Mouse (Mus musculus) gastrocnemius, postnatal 4 days (tissue): ENCODE measurements around the gene Ano1. TPM values are rescaled to one million over a fixed set of nuclear protein-coding genes. Genes with fewer than 3 reads are reported as not detected.

Experiments used
- DNase-seq, 2 experiments: peaks; one replicate each; pipeline ENCODE4 v3.0.0; 2021 to 2022; ENCODE audit warnings: low spot score in 2 of 2, mixed read lengths in 2 of 2
- total RNA-seq, 2 experiments: library from RNA; stranded (reverse); gene quantifications; 2 replicates each; pipeline ENCODE4 v1.2.3; 2021

Ano1 gene
- total RNA-seq, 2 experiments from 2014 or later, result 10.2 to 10.6 TPM

- DNase-seq, result no peak
Measured at GRCm38 (mm10) chr7:144719956-144720355, 31.8 kb downstream of the Ano1 start.

GRCm38 (mm10) chr7:144717736-144718135 is 34.0 kb downstream of the Ano1 start:
- DNase-seq, result no peak

- DNase-seq, result no peak
Measured at GRCm38 (mm10) chr7:144697870-144698269, 53.9 kb downstream of the Ano1 start.

GRCm38 (mm10) chr7:144696764-144697704 is 54.7 kb downstream of the Ano1 start:
- no peak for DNase-seq

GRCm38 (mm10) chr7:144689855-144690254 is 61.9 kb downstream of the Ano1 start:
- no peak for DNase-seq

- no peak for DNase-seq
Measured at GRCm38 (mm10) chr7:144689136-144689535, 62.6 kb downstream of the Ano1 start.

- no peak for DNase-seq
Measured at GRCm38 (mm10) chr7:144687663-144688381, 64.0 kb downstream of the Ano1 start.

GRCm38 (mm10) chr7:144684947-144685346 is 66.8 kb downstream of the Ano1 start:
- DNase-seq, result no peak

- no peak for DNase-seq
Measured at GRCm38 (mm10) chr7:144684467-144684866, 67.3 kb downstream of the Ano1 start.

GRCm38 (mm10) chr7:144680096-144680495 is 71.7 kb downstream of the Ano1 start:
- no peak for DNase-seq

GRCm38 (mm10) chr7:144678241-144679030 is 73.3 kb downstream of the Ano1 start:
- no peak for DNase-seq

GRCm38 (mm10) chr7:144677341-144678086 is 74.3 kb downstream of the Ano1 start:
- no peak for DNase-seq

GRCm38 (mm10) chr7:144675632-144676031 is 76.1 kb downstream of the Ano1 start:
- no peak for DNase-seq

GRCm38 (mm10) chr7:144669895-144670294 is 81.9 kb downstream of the Ano1 start:
- no peak for DNase-seq

- no peak for DNase-seq
Measured at GRCm38 (mm10) chr7:144668603-144669278, 83.0 kb downstream of the Ano1 start.

- DNase-seq, result no peak
Measured at GRCm38 (mm10) chr7:144667091-144667490, 84.7 kb downstream of the Ano1 start.

GRCm38 (mm10) chr7:144665585-144665984 is 86.2 kb downstream of the Ano1 start:
- DNase-seq, result no peak

- no peak for DNase-seq
Measured at GRCm38 (mm10) chr7:144663566-144663965, 88.2 kb downstream of the Ano1 start.

- DNase-seq, result no peak
Measured at GRCm38 (mm10) chr7:144656261-144656967, 95.4 kb downstream of the Ano1 start.
